Mouse (Mus musculus) stomach, postnatal 0 days (tissue): ENCODE data around the gene Gmds. TPM values are rescaled to one million over a fixed set of nuclear protein-coding genes. Genes with fewer than 3 reads are reported as not detected.

Experiments
- ATAC-seq: fragments of 200-750 bp; cut with Nextera tagmentation; 2 replicates; pipeline ENCODE4 v1.8.0; 2017; ENCODE audit not compliant: low FRiP score, low TSS enrichment
- DNase-seq: peaks from one replicate; pipeline ENCODE4 v3.0.0-alpha.2; 2016; ENCODE audit warnings: low spot score
- H3K27ac ChIP-seq: fragments of 300-500 bp; sonication (generic); replicated peaks from 2 replicates; pipeline ENCODE4 v1.5.1; 2014; ENCODE audit warnings: mild to moderate bottlenecking, control low read depth
- H3K27me3 ChIP-seq: fragments of 300-500 bp; sonication (generic); 2 replicates; pipeline ENCODE4 v1.6.1; 2014; ENCODE audit warnings: low read length; ENCODE audit not compliant: control insufficient read depth, insufficient read depth
- H3K36me3 ChIP-seq: fragments of 300-500 bp; sonication (generic); 2 replicates; pipeline ENCODE4 v1.6.1; 2014; ENCODE audit warnings: low read length, mixed read lengths; ENCODE audit not compliant: control insufficient read depth, insufficient read depth
- H3K4me1 ChIP-seq: fragments of 300-500 bp; sonication (generic); replicated peaks from 2 replicates; pipeline ENCODE4 v1.6.1; 2014; ENCODE audit warnings: antibody characterized with exemption; ENCODE audit not compliant: control insufficient read depth, insufficient read depth
- H3K4me2 ChIP-seq: fragments of 300-500 bp; sonication (generic); replicated peaks from 2 replicates; pipeline ENCODE4 v1.6.1; 2014; ENCODE audit warnings: low read depth, mild to moderate bottlenecking, control low read depth, moderate library complexity
- H3K4me3 ChIP-seq: fragments of 300-500 bp; sonication (generic); 2 replicates; pipeline ENCODE4 v1.5.1; 2014; ENCODE audit warnings: low read depth, low read length, control low read depth
- H3K9ac ChIP-seq: fragments of 300-500 bp; sonication (generic); 2 replicates; pipeline ENCODE4 v1.6.1; 2014; ENCODE audit warnings: mild to moderate bottlenecking, low read length, control low read depth, mixed read lengths
- H3K9me3 ChIP-seq: fragments of 300-500 bp; sonication (generic); 2 replicates; pipeline ENCODE4 v1.6.1; 2016; ENCODE audit warnings: low read length; ENCODE audit not compliant: control insufficient read depth
- CTCF ChIP-seq: IDR thresholded peaks from 2 replicates; pipeline ENCODE4 v1.5.1; 2016; ENCODE audit warnings: antibody characterized with exemption, low read depth, mild to moderate bottlenecking, moderate library complexity
- EP300 ChIP-seq: optimal IDR thresholded peaks from 2 replicates; pipeline ENCODE3; 2016; ENCODE audit warnings: antibody characterized with exemption
- WGBS: fragments of 180-500 bp; shearing (Covaris S2); extraction: QIAGEN DNeasy Blood & Tissue Kit; methylation state at CpG from one replicate; pipeline ENCODE4 v1.1.7; 2014; 5-methylcytosine and 5-hydroxymethylcytosine counted together
- polyA plus RNA-seq: library from polyadenylated mRNA; unstranded; fragments of >200 nt; fragmentation: Nextera tagmentation; extraction: Ambion mirVana; gene quantifications from 2 replicates; pipeline ENCODE4 v1.2.1, GENCODE M21; 2015

The Gmds gene
- polyA plus RNA-seq, 1 experiment from 2014 or later = 102 TPM

GRCm38 (mm10) chr13:31885769-31886168, 452.8 kb downstream of the Gmds start:
- ATAC-seq (no peak), DNase-seq (no peak)
- Histone ChIP-seq H3K4me3 (no peak overlapping the region), H3K4me1 (no peaks in the 10 kb centered on the region), H3K9ac (no peak overlapping the region), H3K27ac (no peak overlapping the region), H3K4me2 (no peak overlapping the region), H3K36me3 (no peaks in the 10 kb centered on the region), H3K9me3 (no peaks in the 10 kb centered on the region), H3K27me3 (no peaks in the 10 kb centered on the region)
- 86% methylated on average over 1 of the region's 1 CpGs for WGBS
- TF ChIP-seq EP300 (no peak), CTCF (no peak)

- ATAC-seq (no peak), DNase-seq (no peak)
- Histone ChIP-seq H3K27ac (no peak overlapping the region), H3K27me3 (no peaks in the 10 kb centered on the region), H3K36me3 (no peaks in the 10 kb centered on the region), H3K9ac (no peak overlapping the region), H3K4me3 (no peak overlapping the region), H3K4me2 (no peak overlapping the region), H3K9me3 (no peaks in the 10 kb centered on the region), H3K4me1 (no peaks in the 10 kb centered on the region)
- TF ChIP-seq EP300 (no peak), CTCF (no peak)
- 82% methylated on average over 8 of the region's 8 CpGs for WGBS
Measured at GRCm38 (mm10) chr13:31878805-31879477, 459.6 kb downstream of the Gmds start.

GRCm38 (mm10) chr13:31877061-31877460, 461.5 kb downstream of the Gmds start:
- DNase-seq = no peak
- Histone ChIP-seq H3K4me3 (no peak overlapping the region), H3K27me3 (no peaks in the 10 kb centered on the region), H3K4me2 (no peak overlapping the region), H3K27ac (no peak overlapping the region), H3K9ac (no peak overlapping the region), H3K36me3 (no peaks in the 10 kb centered on the region), H3K4me1 (no peaks in the 10 kb centered on the region), H3K9me3 (no peaks in the 10 kb centered on the region)
- TF ChIP-seq EP300 = no peak
- TF ChIP-seq CTCF = no peak
- 0 out of 2 replicates have a peak, but pooled peaks have one; percentile 47 for ATAC-seq
- WGBS = 35% methylated on average over 4 of the region's 4 CpGs

GRCm38 (mm10) chr13:31874427-31874826, 464.1 kb downstream of the Gmds start:
- 56% methylated on average over 3 of the region's 3 CpGs for WGBS
- TF ChIP-seq CTCF = no peak
- no peak for TF ChIP-seq EP300
- DNase-seq (no peak), ATAC-seq (no peak)
- Histone ChIP-seq H3K4me3 (no peak overlapping the region), H3K4me1 (no peaks in the 10 kb centered on the region), H3K27ac (no peak overlapping the region), H3K36me3 (no peaks in the 10 kb centered on the region), H3K4me2 (no peak overlapping the region), H3K27me3 (no peaks in the 10 kb centered on the region), H3K9me3 (no peaks in the 10 kb centered on the region), H3K9ac (no peak overlapping the region)

- no peak for TF ChIP-seq CTCF
- no peak for TF ChIP-seq EP300
- ATAC-seq (no peak), DNase-seq (no peak)
- Histone ChIP-seq H3K27ac (no peak overlapping the region), H3K4me1 (no peaks in the 10 kb centered on the region), H3K9ac (no peak overlapping the region), H3K9me3 (no peaks in the 10 kb centered on the region), H3K27me3 (no peaks in the 10 kb centered on the region), H3K4me2 (no peak overlapping the region), H3K4me3 (no peak overlapping the region), H3K36me3 (no peaks in the 10 kb centered on the region)
- 74% methylated on average over 1 of the region's 1 CpGs for WGBS
Measured at GRCm38 (mm10) chr13:31873269-31873668, 465.3 kb downstream of the Gmds start.

- Histone ChIP-seq H3K27me3 (no peaks in the 10 kb centered on the region), H3K27ac (no peak overlapping the region), H3K4me2 (no peak overlapping the region), H3K4me3 (no peak overlapping the region), H3K4me1 (no peaks in the 10 kb centered on the region), H3K9ac (no peak overlapping the region), H3K9me3 (no peaks in the 10 kb centered on the region), H3K36me3 (no peaks in the 10 kb centered on the region)
- 70% methylated on average over 5 of the region's 5 CpGs for WGBS
- DNase-seq = no peak
- TF ChIP-seq CTCF (no peak), EP300 (no peak)
- ATAC-seq = no peak
Measured at GRCm38 (mm10) chr13:31864786-31865185, 473.8 kb downstream of the Gmds start.
